Mouse (Mus musculus) megakaryocyte, embryonic 14.5 days (primary cell): ENCODE measurements around the gene Rragd.

ENCODE experiments used
- FLI1 ChIP-seq: IDR thresholded peaks from 2 replicates; pipeline ENCODE4 v1.6.1; 2012; ENCODE audit warnings: low read length, inconsistent platforms, mixed read lengths
- GATA1 ChIP-seq: IDR thresholded peaks from 3 replicates; pipeline ENCODE4 v1.6.1; 2012; ENCODE audit warnings: mixed read lengths, low read length, inconsistent platforms, borderline replicate concordance

GRCm38 (mm10) chr4:32982041-32982715 lies 659 bp upstream of the Rragd start:
- no peak for TF ChIP-seq GATA1
- no peak for TF ChIP-seq FLI1
